Mouse (Mus musculus) splenic B cell, adult 2 months (primary cell): ENCODE results near the gene Ankdd1b.

Experiments
- DNase-seq: peaks from one replicate; pipeline ENCODE4 v3.0.0-alpha.2; 2011; ENCODE audit warnings: low read depth, low spot score
- H3K27me3 ChIP-seq: 2 replicates; pipeline ENCODE4 v1.6.1; 2012; ENCODE audit warnings: mild to moderate bottlenecking, low read length, moderate library complexity, mixed read lengths; ENCODE audit not compliant: control insufficient read depth, poor library complexity, insufficient read depth, severe bottlenecking
- H3K36me3 ChIP-seq: 2 replicates; pipeline ENCODE4 v1.6.1; 2012; ENCODE audit warnings: mild to moderate bottlenecking, low read length, moderate library complexity, mixed read lengths; ENCODE audit not compliant: control insufficient read depth, poor library complexity, insufficient read depth, severe bottlenecking

The Ankdd1b gene

DNA sequence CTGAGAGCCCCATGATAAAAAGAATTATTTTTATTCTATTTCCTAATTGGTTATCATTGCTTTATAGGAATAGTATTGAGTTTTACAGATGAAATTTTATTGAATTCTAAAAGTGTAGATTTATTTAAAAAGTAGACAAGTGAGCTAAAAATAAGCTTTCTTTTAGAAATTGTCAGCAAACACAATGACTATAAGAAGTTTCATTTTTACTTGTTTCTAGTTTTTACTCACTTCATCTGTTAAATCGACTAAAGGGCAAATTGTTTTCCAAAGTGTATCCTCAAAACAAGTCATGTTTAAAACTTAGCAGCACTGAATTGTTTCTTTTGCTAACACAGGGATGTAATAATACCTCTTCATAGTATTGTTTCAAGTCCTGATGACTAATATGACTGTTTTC lies 8.0 kb upstream of the Ankdd1b start:
- DNase-seq = no peak
- Histone ChIP-seq H3K27me3 (no peaks in the 10 kb centered on the region), H3K36me3 (no peaks in the 10 kb centered on the region)

DNA sequence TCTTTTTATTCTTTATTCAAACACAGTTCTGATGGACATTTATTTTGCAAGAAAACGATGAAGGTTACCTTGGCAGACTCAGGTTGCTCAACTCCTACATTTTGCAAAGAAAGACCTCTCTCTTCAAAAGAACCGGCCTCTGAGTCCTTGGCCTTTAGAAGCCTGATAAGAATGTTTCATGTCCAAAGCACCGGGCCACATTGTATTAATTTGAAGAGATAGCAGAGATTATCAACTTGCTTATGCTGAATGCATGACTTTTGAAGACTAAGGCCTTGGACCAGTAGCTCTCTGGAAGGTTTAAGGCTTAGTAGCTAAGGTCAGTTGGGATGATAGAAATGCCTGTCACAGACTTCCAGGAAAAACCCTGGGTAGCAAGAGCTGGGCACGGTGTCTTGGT lies 6.2 kb upstream of the Ankdd1b start:
- H3K36me3 ChIP-seq = no peaks in the 10 kb centered on the region
- no peak for DNase-seq
- H3K27me3 ChIP-seq = no peaks in the 10 kb centered on the region

GRCm38 (mm10) chr13:96470556-96470955 lies 442 bp downstream of the Ankdd1b start:
- Histone ChIP-seq H3K27me3 (no peaks in the 10 kb centered on the region), H3K36me3 (no peaks in the 10 kb centered on the region)
- DNase-seq = no peak

DNA sequence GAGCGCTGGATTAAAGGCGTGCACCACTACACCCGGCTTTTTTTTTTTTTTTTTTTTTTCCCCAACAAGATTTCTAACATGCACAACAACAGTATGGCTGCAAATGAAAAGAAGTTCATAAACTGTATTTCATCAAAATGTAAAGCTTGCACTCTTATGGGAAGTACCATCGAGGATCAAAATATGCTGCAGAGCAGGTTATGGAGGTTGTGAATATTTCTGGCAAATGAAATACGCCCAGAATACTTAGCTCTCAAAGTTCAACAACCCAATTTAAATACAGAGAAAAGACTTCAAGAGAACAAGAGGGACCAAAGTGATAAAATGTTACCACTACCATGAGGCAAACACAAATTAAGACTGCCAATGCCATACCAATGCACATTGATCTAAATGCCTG lies 2.3 kb downstream of the Ankdd1b start:
- no peaks in the 10 kb centered on the region for H3K27me3 ChIP-seq
- DNase-seq = no peak
- H3K36me3 ChIP-seq = no peaks in the 10 kb centered on the region

- Histone ChIP-seq H3K27me3 (no peaks in the 10 kb centered on the region), H3K36me3 (no peaks in the 10 kb centered on the region)
- no peak for DNase-seq
These were observed 5.7 kb downstream of the Ankdd1b start for GRCm38 (mm10) chr13:96465315-96465714.

- Histone ChIP-seq H3K36me3 (no peaks in the 10 kb centered on the region), H3K27me3 (no peaks in the 10 kb centered on the region)
- DNase-seq = no peak
These were observed 8.4 kb downstream of the Ankdd1b start for GRCm38 (mm10) chr13:96462644-96463043.

- H3K27me3 ChIP-seq = no peaks in the 10 kb centered on the region
These were observed 12.4 kb downstream of the Ankdd1b start for GRCm38 (mm10) chr13:96458606-96459005.

DNA sequence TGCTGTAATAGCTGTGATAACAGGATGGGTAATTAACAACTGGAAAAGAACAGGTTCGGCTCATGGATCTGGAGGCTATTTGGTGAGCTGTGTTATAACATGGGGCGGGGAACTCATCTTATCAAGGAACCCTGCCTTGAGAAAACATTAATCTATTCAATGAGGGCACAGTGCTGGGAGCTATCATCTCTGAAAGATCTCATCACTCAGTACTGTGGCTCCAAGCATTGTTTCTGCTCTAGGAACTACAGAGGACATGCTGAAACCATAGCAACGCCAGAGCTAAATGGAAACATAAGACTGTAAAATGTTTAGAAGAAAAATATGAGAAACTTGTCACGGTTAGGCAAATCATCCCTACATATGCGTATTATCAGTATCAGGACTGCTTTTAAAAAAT lies 13.0 kb downstream of the Ankdd1b start:
- no peaks in the 10 kb centered on the region for H3K27me3 ChIP-seq
- no peaks in the 10 kb centered on the region for H3K36me3 ChIP-seq
- DNase-seq = no peak

More at GRCm38 (mm10) chr13:96458606-96459005, 12.4 kb downstream of the Ankdd1b start:
- no peaks in the 10 kb centered on the region for H3K36me3 ChIP-seq
- DNase-seq = no peak

DNA sequence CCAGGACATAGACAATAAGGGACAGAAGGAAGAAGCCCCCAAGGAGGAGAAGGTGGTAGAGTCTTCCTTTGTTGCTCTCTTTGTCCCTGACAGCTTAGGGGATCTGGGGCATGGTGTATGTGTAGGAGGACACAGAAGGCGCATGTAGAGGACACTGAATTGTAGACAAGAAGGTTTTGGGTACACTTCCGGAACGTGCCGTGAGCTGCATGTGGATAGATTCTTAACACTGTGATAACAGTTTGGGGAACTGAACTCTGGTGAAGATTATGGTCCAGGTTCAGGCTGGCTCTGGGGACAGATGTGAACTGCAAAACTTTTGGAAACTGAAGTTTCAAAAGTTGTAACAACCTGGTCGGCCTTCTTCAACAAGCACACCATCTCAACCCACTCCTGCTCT lies 13.4 kb downstream of the Ankdd1b start:
- Histone ChIP-seq H3K27me3 (no peaks in the 10 kb centered on the region), H3K36me3 (no peaks in the 10 kb centered on the region)
- DNase-seq = no peak

- Histone ChIP-seq H3K27me3 (no peaks in the 10 kb centered on the region), H3K36me3 (no peaks in the 10 kb centered on the region)
- no peak for DNase-seq
These were observed 16.7 kb downstream of the Ankdd1b start for GRCm38 (mm10) chr13:96454288-96454687.

DNA sequence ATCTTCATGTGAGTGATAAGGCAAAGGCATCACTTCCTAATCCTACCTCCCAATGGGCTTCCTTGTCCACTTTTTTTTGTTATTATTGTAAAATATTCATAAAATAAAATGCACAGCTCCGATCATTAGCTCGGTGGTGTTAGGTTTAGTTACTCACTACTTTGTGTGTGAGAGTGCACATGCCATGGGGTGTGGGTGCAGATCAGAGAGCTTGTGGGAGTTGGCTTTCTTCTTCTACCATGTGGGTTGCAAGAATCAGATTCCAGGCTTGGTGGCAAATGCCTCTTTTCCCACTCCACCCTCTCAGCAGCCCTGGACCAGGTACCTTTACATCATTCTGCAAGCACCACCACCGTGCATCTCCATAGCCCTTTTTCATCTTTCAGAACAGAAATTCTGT lies 18.4 kb downstream of the Ankdd1b start:
- Histone ChIP-seq H3K27me3 (no peaks in the 10 kb centered on the region), H3K36me3 (no peaks in the 10 kb centered on the region)
- DNase-seq = no peak

- Histone ChIP-seq H3K27me3 (no peaks in the 10 kb centered on the region), H3K36me3 (no peaks in the 10 kb centered on the region)
- no peak for DNase-seq
These were observed 19.4 kb downstream of the Ankdd1b start for GRCm38 (mm10) chr13:96451386-96452140.

DNA sequence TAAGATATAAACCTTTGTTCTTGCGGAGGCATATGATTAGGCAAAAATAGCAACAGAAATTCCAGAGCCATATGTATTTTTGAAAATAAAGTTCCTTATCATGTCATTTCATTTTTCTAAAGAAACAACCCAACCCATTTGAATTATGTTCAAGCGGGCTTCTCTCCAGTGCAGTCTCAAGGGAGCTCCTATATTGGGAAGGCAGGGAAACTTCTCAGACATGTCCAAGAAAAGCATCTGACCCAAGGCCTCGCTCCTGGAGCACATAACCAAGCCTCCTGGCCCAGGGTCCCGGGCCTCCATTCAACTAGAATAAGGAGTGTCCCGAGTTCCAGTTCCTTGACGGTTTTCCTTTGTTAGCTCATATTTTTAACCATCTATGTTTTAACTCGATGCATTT lies 20.1 kb downstream of the Ankdd1b start:
- Histone ChIP-seq H3K27me3 (no peaks in the 10 kb centered on the region), H3K36me3 (no peaks in the 10 kb centered on the region)
- DNase-seq = no peak

GRCm38 (mm10) chr13:96450205-96450856 lies 20.7 kb downstream of the Ankdd1b start:
- no peak for DNase-seq
- Histone ChIP-seq H3K27me3 (no peaks in the 10 kb centered on the region), H3K36me3 (no peaks in the 10 kb centered on the region)

- no peaks in the 10 kb centered on the region for H3K36me3 ChIP-seq
These were observed 30.6 kb downstream of the Ankdd1b start for GRCm38 (mm10) chr13:96440436-96440835.

More at GRCm38 (mm10) chr13:96440436-96440835, 30.6 kb downstream of the Ankdd1b start:
- DNase-seq = no peak
- no peaks in the 10 kb centered on the region for H3K27me3 ChIP-seq
